Mouse (Mus musculus) kidney, embryonic 15.5 days (tissue): ENCODE measurements at regions not wholly inside any gene's neighbourhood (a gene's known extent, or its start where the extent isn't known, plus 50 kb on each side); places are given as distances from the start of the nearest gene placed in this dataset.
A peak's percentile ranks its signal among the peaks of the same experiment; 100 is the strongest.
"Not testable (repeated sequence)": the region's sequence is repeated elsewhere in the genome, so short reads cannot be mapped to it uniquely, and the experiment has no call there.

Experiments used
- ATAC-seq: fragments of 200-750 bp; cut with Nextera tagmentation; replicated peaks from 2 replicates; pipeline ENCODE4 v1.8.0; 2017; ENCODE audit warnings: moderate TSS enrichment; ENCODE audit not compliant: low FRiP score
- H3K27ac ChIP-seq: fragments of 300-500 bp; sonication (generic); 2 replicates; pipeline ENCODE4 v1.5.1; 2015; ENCODE audit warnings: mild to moderate bottlenecking, inconsistent platforms
- H3K27me3 ChIP-seq: fragments of 300-500 bp; sonication (generic); 2 replicates; pipeline ENCODE4 v1.6.1; 2015; ENCODE audit warnings: inconsistent platforms
- H3K36me3 ChIP-seq: fragments of 300-500 bp; sonication (generic); 2 replicates; pipeline ENCODE4 v1.6.1; 2015; ENCODE audit warnings: inconsistent platforms
- H3K4me1 ChIP-seq: fragments of 300-500 bp; sonication (generic); 2 replicates; pipeline ENCODE4 v1.6.1; 2015; ENCODE audit warnings: inconsistent platforms
- H3K4me2 ChIP-seq: fragments of 300-500 bp; sonication (generic); 2 replicates; pipeline ENCODE4 v1.6.1; 2015; ENCODE audit warnings: moderate library complexity, mild to moderate bottlenecking, inconsistent platforms
- H3K4me3 ChIP-seq: fragments of 300-500 bp; sonication (generic); replicated peaks from 2 replicates; pipeline ENCODE4 v1.5.1; 2015; ENCODE audit warnings: mild to moderate bottlenecking, inconsistent platforms
- H3K9ac ChIP-seq: fragments of 300-500 bp; sonication (generic); 2 replicates; pipeline ENCODE4 v1.6.1; 2015; ENCODE audit warnings: mild to moderate bottlenecking, inconsistent platforms
- H3K9me3 ChIP-seq: fragments of 300-500 bp; sonication (generic); replicated peaks from 2 replicates; pipeline ENCODE4 v1.6.1; 2016; ENCODE audit warnings: inconsistent platforms
- WGBS: fragments of 180-500 bp; shearing (Covaris S2); methylation state at CpG from one replicate; pipeline ENCODE4 v1.1.7; 2015; ENCODE audit warnings: mixed read lengths; 5-methylcytosine and 5-hydroxymethylcytosine counted together

GRCm38 (mm10) chr5:82733707-82734106 is 621.3 kb downstream of the Tecrl start:
- H3K9ac ChIP-seq: no peak overlapping the region

GRCm38 (mm10) chr5:82728240-82728639 is 626.8 kb downstream of the Tecrl start:
- no peak overlapping the region for H3K4me3 ChIP-seq
- no peaks in the 10 kb centered on the region for H3K9me3 ChIP-seq
- 70% methylated on average over 2 of the region's 2 CpGs for WGBS
- no peak overlapping the region for H3K9ac ChIP-seq
- no peaks in the 10 kb centered on the region for H3K4me1 ChIP-seq
- ATAC-seq: no peak
- no peaks in the 10 kb centered on the region for H3K36me3 ChIP-seq
- H3K27ac ChIP-seq: no peak overlapping the region
- H3K27me3 ChIP-seq: no peaks in the 10 kb centered on the region
- H3K4me2 ChIP-seq: no peak overlapping the region

More at GRCm38 (mm10) chr5:82733707-82734106, 621.3 kb downstream of the Tecrl start:
- H3K27me3 ChIP-seq: no peaks in the 10 kb centered on the region
- no peaks in the 10 kb centered on the region for H3K9me3 ChIP-seq
- no peaks in the 10 kb centered on the region for H3K4me1 ChIP-seq
- H3K36me3 ChIP-seq: no peaks in the 10 kb centered on the region
- H3K4me3 ChIP-seq: no peak overlapping the region
- no peak for ATAC-seq
- H3K4me2 ChIP-seq: no peak overlapping the region
- H3K27ac ChIP-seq: no peak overlapping the region
- 79% methylated on average over 3 of the region's 3 CpGs for WGBS

GRCm38 (mm10) chr5:82727250-82728003 is 627.6 kb downstream of the Tecrl start:
- peak; percentile 54; the same call in 1 of the 2 replicates for ATAC-seq
- Histone ChIP-seq H3K9me3 (no peaks in the 10 kb centered on the region), H3K27me3 (no peaks in the 10 kb centered on the region), H3K4me1 (no peaks in the 10 kb centered on the region), H3K9ac (no peak overlapping the region), H3K36me3 (no peaks in the 10 kb centered on the region), H3K4me2 (no peak overlapping the region), H3K4me3 (no peak overlapping the region), H3K27ac (no peak overlapping the region)
- 50% methylated on average over 11 of the region's 11 CpGs for WGBS

GRCm38 (mm10) chr5:82715705-82716104 is 639.3 kb downstream of the Tecrl start:
- H3K4me1 ChIP-seq: no peaks in the 10 kb centered on the region
- H3K27ac ChIP-seq: no peak overlapping the region
- H3K9ac ChIP-seq: no peak overlapping the region
- ATAC-seq: no peak
- no peak overlapping the region for H3K4me3 ChIP-seq
- no peak overlapping the region for H3K4me2 ChIP-seq
- no peaks in the 10 kb centered on the region for H3K27me3 ChIP-seq
- H3K9me3 ChIP-seq: no peaks in the 10 kb centered on the region
- H3K36me3 ChIP-seq: no peaks in the 10 kb centered on the region
- 86% methylated on average over 1 of the region's 1 CpGs for WGBS

- not testable (repeated sequence) for ATAC-seq, H3K4me2 ChIP-seq, H3K27ac ChIP-seq, H3K9ac ChIP-seq, H3K4me3 ChIP-seq, H3K36me3 ChIP-seq, H3K4me1 ChIP-seq, H3K9me3 ChIP-seq, H3K27me3 ChIP-seq
Observed at GRCm38 (mm10) chr5:82699666-82700065, 655.3 kb downstream of the Tecrl start.

- Histone ChIP-seq H3K4me2 (no peak overlapping the region), H3K9me3 (no peaks in the 10 kb centered on the region), H3K9ac (no peak overlapping the region), H3K36me3 (no peaks in the 10 kb centered on the region), H3K27me3 (no peaks in the 10 kb centered on the region), H3K27ac (no peak overlapping the region), H3K4me1 (no peaks in the 10 kb centered on the region), H3K4me3 (no peak overlapping the region)
- ATAC-seq: no peak
- 77% methylated on average over 1 of the region's 1 CpGs for WGBS
Observed at GRCm38 (mm10) chr5:82698942-82699341, 656.1 kb downstream of the Tecrl start.

- ATAC-seq: no peak
- WGBS: 86% methylated on average over 1 of the region's 1 CpGs
Observed at GRCm38 (mm10) chr5:82683437-82683836, 671.6 kb downstream of the Tecrl start.

GRCm38 (mm10) chr5:82664121-82664520 is 690.9 kb downstream of the Tecrl start:
- Histone ChIP-seq H3K4me1 (no peaks in the 10 kb centered on the region), H3K4me3 (no peak overlapping the region), H3K27me3 (no peaks in the 10 kb centered on the region), H3K4me2 (no peak overlapping the region), H3K9ac (no peak overlapping the region), H3K9me3 (no peaks in the 10 kb centered on the region), H3K27ac (no peak overlapping the region), H3K36me3 (no peaks in the 10 kb centered on the region)
- ATAC-seq: no peak
- 87% methylated on average over 1 of the region's 1 CpGs for WGBS

More at GRCm38 (mm10) chr5:82683437-82683836, 671.6 kb downstream of the Tecrl start:
- Histone ChIP-seq H3K9me3 (no peaks in the 10 kb centered on the region), H3K4me3 (no peak overlapping the region), H3K36me3 (no peaks in the 10 kb centered on the region), H3K27me3 (no peaks in the 10 kb centered on the region), H3K4me1 (no peaks in the 10 kb centered on the region), H3K27ac (no peak overlapping the region), H3K4me2 (no peak overlapping the region), H3K9ac (no peak overlapping the region)

- not testable (repeated sequence) for H3K27ac ChIP-seq, H3K4me3 ChIP-seq, H3K9me3 ChIP-seq, ATAC-seq, H3K27me3 ChIP-seq, H3K4me1 ChIP-seq, H3K9ac ChIP-seq, H3K4me2 ChIP-seq, H3K36me3 ChIP-seq
- 88% methylated on average over 23 of the region's 23 CpGs for WGBS
Observed at GRCm38 (mm10) chr5:82653637-82654036, 701.4 kb downstream of the Tecrl start.

GRCm38 (mm10) chr5:82620056-82620455 is 734.9 kb downstream of the Tecrl start:
- WGBS: 81% methylated on average over 1 of the region's 1 CpGs

More at GRCm38 (mm10) chr5:82620056-82620455, 734.9 kb downstream of the Tecrl start:
- H3K9me3 ChIP-seq: no peaks in the 10 kb centered on the region
- H3K4me1 ChIP-seq: no peaks in the 10 kb centered on the region
- H3K27ac ChIP-seq: no peak overlapping the region
- no peak overlapping the region for H3K4me3 ChIP-seq
- ATAC-seq: no peak
- H3K27me3 ChIP-seq: no peaks in the 10 kb centered on the region
- no peak overlapping the region for H3K4me2 ChIP-seq
- no peaks in the 10 kb centered on the region for H3K36me3 ChIP-seq
- H3K9ac ChIP-seq: no peak overlapping the region
